Mouse (Mus musculus) mouse trophoblast stem cell (cell line): ENCODE measurements at regions not wholly inside any gene's neighbourhood (a gene's known extent, or its start where the extent isn't known, plus 50 kb on each side); places are given as distances from the start of the nearest gene placed in this dataset.
"Not testable (repeated sequence)": the region's sequence is repeated elsewhere in the genome, so short reads cannot be mapped to it uniquely, and the experiment has no call there.

Source experiments
- in situ Hi-C, 2 experiments: fragments of 300-500 bp; cut with MseI, MboI; formaldehyde crosslinking; loops; 2 replicates in 1 of 2; 3 replicates in 1 of 2; pipeline ENCODE4 v1.15.1; 2025

DNA sequence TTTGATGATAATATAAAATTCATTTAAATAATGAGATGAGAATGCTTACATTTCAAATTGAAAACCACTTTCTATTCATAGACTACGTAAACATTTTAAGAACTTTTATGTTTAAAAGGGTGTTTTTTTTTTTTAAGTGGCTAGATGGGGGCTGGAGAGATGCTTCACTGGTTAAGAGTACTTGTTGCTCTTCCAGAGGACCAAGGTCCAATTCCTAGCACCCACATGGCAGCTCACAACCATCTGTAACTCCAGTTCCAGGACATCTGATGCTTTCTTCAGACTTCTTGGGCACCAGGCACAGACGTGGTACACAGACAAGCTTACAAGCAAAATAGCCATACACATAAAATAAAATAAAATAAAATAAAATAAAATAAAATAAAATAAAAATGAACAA lies 239.5 kb downstream of the Mef2c start:
- in situ Hi-C loops, result no loop called here

DNA sequence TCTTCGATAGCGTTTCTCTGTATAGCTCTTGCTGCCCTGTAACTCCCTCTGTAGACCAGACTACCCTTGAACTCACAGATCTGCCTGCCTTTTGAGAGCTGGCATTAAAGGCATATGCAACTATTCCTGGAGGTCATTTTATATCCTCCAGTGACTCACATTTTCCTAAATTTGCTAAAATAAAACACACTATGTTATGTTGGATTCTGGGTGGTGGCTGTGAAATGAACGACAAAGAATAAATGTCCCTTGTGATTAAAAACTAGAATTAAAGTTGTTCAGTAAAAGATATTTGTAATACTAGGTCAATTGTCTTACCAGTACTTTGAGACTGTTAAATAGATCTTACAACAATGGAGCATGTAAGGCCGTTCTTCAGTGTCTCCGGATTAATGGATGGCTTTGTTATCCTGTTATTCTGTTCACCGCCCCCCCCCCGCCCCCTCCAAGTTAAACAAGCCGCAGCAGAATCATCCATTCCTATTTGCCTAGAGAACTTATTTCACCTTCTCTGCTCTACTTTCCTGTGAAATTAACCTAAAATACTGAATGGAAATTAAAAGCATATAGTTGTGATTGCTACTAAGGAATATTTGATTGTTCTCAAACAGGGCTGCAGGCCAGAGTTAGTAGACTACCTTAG lies 240.4 kb downstream of the Mef2c start:
- in situ Hi-C loops, result no loop called here

- in situ Hi-C loops, result no loop called here
Observed at GRCm38 (mm10) chr13:83744981-83745555, 241.2 kb downstream of the Mef2c start.

- in situ Hi-C loops, result no loop called here
Observed at GRCm38 (mm10) chr13:83745961-83746360, 242.1 kb downstream of the Mef2c start.

- in situ Hi-C loops, result no loop called here
Observed at GRCm38 (mm10) chr13:83747671-83748070, 243.8 kb downstream of the Mef2c start.

GRCm38 (mm10) chr13:83749376-83750150 lies 245.7 kb downstream of the Mef2c start:
- in situ Hi-C loops, result no loop called here

DNA sequence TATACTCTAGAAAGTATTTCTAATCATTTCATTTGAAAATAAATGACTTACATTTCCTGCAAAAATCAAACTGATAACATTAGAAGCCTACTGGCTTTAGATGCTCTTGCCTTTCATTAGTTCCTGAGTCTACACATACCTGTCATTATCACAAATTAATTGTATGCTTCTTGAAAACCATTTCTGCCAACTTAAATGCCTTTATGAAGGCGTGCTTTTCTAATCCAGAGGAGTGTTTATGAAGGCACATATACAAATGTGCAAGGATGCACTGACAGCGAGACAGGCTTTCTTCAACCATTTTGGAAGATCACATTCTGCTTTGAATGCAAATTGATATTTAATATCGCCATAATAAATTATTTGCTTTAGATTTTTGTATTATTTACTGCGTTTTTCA lies 246.6 kb downstream of the Mef2c start:
- in situ Hi-C loops, result no loop called here

GRCm38 (mm10) chr13:83760387-83761170 lies 256.7 kb downstream of the Mef2c start:
- in situ Hi-C loops, result no loop called here

DNA sequence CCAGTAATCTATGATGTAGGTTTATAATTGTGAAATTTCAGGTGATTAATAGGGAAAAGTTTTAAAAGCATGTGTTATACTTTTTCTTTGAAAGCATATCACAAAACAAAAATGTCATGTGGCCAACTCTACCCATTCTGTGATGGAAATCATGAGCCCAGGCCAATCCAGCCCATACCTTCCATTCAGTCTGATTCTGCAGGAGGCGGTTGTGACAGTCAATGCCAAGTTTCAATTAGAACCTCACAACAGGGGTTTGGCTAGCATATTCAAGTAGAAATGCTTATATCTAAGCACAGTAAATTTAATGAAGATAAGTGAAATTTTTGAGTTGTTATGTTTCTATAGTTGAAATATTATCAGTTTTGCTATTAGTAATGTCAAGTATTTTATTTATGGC lies 258.6 kb downstream of the Mef2c start:
- in situ Hi-C loops, result no loop called here

GRCm38 (mm10) chr13:83763288-83763687 lies 259.5 kb downstream of the Mef2c start:
- in situ Hi-C loops, result not testable (repeated sequence)

- in situ Hi-C loops, result no loop called here
Observed at GRCm38 (mm10) chr13:83785643-83786042, 281.8 kb downstream of the Mef2c start.

DNA sequence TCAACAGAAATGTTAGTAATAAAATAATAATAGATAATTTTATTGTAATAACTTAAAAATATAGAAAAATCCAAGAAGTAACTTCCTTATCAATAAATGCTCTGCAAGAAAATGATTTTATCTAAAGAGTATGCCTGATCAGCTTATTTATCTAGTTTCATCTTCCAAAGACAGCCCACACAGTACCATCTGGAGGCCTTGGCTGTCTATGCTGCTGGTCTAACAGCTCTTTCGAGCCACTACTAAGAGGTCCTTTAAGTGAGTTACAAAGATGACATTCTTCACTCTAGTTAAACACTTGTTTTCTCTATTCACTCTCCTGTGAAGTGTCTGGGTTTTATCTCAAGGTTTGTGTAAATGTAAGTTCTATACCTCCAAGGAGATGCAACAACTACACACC lies 305.7 kb downstream of the Mef2c start:
- in situ Hi-C loops, result no loop called here

DNA sequence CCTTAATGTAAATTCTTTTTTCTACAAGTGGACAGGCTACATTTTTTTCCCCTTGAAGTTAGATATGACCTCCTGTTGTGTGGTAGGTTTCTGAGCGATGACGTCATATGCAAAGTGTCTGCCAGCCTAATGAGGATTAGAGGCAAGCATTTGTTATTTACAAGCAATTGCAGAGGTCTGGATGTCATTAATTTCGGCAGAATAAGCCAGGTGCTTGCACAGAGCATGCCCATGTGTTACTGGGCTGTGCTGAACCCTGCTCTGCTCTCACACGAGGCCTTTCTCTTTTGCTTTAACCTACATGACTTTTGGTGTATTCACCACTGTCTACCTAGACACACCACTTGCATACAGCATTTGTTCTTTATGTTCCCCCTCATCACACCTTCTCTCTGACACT lies 316.5 kb downstream of the Mef2c start:
- in situ Hi-C loops, result no loop called here

DNA sequence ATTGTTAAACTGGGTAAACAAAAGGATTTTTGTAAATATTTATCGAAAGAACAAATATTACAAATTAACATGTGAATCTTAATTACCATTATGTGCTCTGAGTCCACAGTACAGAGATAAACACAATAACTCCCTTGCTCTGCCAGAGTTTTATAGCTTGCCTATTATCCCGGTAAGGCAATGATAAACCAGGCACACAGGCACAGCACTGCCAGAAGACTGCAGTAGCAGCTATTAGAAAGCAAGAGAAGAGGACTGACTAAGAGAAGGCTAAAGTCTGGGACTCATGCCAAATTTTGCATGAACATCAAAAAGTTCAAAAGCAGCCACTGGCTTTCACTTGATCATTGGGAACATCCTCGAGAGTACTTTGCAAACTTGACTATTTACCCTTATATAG lies 316.9 kb downstream of the Mef2c start:
- in situ Hi-C loops, result no loop called here

- in situ Hi-C loops, result no loop called here
Observed at GRCm38 (mm10) chr13:83824926-83825325, 321.1 kb downstream of the Mef2c start.

- in situ Hi-C loops, result no loop called here
Observed at GRCm38 (mm10) chr13:83826841-83827463, 323.1 kb downstream of the Mef2c start.

DNA sequence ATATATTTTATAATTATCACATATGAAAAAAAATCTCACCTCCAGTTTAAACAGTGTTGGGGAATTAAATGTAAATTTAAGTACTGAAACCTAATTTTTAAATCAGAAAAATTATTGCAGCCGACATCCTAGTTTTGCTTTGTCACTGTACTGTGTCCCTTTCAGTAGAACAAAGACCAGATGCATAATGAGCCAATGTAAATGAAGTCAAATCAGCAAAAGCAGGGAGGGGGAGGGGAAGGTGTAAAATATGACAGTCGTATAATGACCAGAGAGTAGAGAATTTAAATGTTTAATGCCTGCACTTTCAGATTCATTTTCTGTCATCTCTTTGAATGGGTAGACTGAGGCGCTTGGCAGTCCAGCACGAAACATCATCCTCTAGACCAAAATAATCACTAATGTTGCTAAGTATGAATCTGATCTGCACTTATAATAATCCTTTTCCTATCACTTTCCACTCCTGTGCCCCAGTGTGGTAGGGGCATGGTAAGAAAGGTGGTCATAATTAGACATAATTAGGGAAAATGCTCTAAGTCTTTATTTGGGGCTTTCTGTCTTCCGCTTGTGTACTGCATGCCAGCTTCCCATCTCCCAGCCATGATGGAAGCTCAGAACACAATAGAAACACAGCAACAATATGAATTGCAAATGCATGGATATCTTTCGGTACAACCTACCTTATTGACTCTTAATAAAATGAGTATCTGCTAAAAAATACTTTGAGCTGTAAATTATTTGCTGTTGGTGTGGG lies 356.0 kb upstream of the Tmem161b start:
- in situ Hi-C loops, result no loop called here

DNA sequence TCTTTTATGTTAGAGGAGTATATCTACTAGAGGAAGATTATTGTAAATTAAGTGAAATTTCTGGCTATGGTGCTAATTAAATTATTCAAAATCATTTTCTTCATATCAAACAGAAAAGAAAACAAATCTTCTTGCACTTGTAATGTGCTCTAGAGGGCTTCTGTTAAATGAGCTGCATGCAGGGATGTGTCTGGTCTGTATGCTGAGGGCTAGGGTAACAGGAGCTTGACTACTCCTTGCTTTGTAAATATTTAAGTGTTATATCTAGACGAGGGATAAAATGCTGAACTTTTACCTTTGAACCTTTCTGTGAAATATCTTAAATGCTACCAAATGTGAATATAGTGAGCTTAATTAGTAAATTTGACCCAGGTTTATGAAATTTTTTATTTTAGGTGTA lies 354.9 kb upstream of the Tmem161b start:
- in situ Hi-C loops, result no loop called here

DNA sequence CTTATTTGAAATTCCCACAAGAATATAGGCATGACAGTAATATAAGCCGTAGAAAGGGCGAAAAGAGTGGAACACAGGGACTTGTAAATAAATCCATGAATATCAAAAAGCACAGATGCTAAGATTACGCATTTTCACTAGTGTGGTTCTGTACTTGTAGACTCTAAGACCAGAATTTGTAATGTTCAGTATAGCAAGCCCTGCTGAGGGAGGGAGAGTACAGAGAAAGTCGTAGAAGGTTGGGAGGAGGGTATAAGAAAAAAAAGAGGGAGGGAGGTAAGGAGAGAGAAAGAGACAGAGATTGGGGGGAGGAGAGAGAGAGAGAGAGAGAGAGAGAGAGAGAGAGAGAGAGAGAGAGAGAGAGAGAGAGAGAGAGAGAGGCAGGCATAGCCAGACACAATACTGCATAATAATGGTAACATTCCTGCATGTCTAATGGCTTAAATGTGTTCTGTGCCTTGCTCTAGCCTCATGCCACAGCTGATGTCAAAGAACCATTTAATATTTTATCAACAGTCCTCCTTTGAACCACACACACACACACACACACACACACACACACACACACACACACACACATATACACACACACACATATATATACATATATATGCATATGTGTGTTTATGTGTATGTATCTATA lies 354.1 kb upstream of the Tmem161b start:
- in situ Hi-C loops, result no loop called here

DNA sequence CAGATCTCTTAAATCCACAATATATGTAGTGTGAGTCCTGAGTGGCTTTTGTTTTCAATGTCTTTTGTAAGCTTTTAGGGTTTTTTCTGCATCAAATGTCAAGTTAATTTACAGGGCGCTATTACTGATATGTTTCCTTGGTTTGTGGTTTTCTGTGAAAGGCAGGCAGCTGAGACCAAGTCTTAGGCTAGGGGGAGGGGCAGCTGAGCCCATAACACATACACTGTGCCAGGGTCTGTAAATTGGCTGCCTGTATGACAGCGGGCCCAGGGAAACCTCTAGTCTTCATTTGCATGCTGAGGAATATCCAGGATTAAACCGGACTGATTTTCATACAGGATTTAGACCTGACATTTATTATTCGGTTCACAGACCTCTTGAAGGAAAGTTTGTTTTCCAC lies 353.2 kb upstream of the Tmem161b start:
- in situ Hi-C loops, result no loop called here
